Mouse (Mus musculus): ENCODE results near the gene Ndufc2. TPM values are rescaled to one million over a fixed set of nuclear protein-coding genes. Genes with fewer than 3 reads are reported as not detected.

Ndufc2 gene
- total RNA-seq, 2 experiments from 2014 or later: 206 to 221 TPM

DNA sequence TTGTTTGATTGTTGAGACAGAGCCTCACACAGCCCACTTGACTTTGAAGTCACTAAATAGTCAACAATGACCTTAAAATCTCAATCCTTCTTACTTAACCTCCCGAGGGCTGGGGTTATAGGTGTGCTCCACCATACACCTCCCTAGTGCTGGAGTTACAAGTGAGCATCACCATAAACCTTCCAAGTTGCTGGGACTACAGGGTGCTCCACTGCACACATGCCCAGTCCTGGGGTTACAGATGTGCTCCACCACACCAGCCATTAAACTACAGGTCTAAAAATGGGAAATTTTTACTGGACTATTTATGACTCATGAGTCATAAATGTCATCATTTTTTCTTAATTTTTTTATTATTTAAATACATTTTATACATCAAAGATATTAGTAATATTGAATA lies 33.9 kb upstream of the Ndufc2 start:
- no peak for TF ChIP-seq CTCF (conservative IDR thresholded peaks at IDR 0.05)
- H3K4me3 ChIP-seq: no peak overlapping the region
- no peak overlapping the region for H3K27ac ChIP-seq
- DNase-seq (ENCODE audit: low spot score in 2 of 2): no peak

DNA sequence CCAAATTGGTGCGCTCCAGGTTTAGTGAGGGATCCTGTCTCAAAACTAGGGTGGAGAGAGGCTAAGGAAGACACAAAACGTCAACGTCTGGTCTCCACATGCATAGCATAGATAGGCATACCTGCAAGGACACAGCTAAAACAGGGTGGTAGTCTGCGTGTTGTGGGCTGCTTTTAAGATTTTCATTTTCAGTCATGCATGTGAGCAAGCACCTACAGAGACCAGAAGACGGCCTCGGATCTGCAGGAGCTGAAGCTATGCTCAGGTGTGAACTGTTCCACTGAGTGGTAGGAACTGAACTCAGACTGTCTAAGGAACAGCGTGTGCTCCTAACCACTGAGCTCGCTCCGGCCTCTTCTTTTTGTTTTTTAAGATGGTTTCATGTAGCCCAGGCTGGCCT lies 24.7 kb upstream of the Ndufc2 start:
- Histone ChIP-seq H3K4me3 (no peak overlapping the region), H3K27ac (no peak overlapping the region)
- DNase-seq (ENCODE audit: low spot score in 2 of 2): no peak
- TF ChIP-seq CTCF (conservative IDR thresholded peaks at IDR 0.05): no peak

DNA sequence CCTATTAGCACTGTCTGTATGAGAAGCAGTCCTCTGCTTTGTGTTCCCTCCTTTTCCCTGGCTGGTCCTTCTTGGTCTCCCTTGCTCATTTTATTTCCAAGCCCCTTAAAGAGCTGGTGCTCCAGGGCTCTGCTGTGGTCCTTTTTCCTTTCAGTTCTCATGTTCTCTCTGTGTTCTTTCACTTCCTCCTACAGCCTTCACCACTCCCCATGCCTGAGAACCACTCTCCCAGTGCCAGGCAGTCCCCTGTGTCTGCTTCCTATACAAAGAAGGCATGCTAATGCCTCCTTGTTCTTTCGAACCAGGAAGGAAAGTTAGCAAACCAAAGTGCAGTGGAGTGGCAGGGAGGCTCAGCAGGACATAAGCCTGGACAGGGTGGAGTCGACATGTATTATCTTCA lies 23.9 kb upstream of the Ndufc2 start:
- no peak for DNase-seq (ENCODE audit: low spot score in 2 of 2)
- no peak overlapping the region for H3K4me3 ChIP-seq
- TF ChIP-seq CTCF (conservative IDR thresholded peaks at IDR 0.05): no peak

DNA sequence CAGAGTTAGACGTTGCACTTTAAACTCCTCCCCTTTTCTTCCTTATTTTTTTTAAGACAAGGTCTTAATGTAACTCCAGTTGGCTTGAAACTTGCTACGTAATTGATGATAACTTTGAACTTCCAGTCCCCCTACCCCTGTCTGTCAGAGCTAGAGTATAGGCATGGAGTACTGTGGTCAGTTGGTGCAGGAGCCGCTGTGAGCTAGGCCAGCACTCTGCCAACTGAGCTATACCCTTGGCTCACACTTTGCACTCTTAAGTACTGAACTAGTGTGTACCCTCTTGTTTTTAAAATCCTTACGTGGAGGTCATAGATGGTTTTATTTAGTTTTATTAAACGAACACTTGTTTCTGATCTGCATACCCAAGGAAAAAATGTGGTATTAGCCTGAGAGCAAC lies 20.5 kb upstream of the Ndufc2 start:
- Histone ChIP-seq H3K27ac (no peak overlapping the region), H3K4me3 (no peak overlapping the region)
- no peak for TF ChIP-seq CTCF (conservative IDR thresholded peaks at IDR 0.05)
- DNase-seq (ENCODE audit: low spot score in 2 of 2): no peak

More for the DNA sequence above, 23.9 kb upstream of the Ndufc2 start:
- H3K27ac ChIP-seq: no peak overlapping the region

DNA sequence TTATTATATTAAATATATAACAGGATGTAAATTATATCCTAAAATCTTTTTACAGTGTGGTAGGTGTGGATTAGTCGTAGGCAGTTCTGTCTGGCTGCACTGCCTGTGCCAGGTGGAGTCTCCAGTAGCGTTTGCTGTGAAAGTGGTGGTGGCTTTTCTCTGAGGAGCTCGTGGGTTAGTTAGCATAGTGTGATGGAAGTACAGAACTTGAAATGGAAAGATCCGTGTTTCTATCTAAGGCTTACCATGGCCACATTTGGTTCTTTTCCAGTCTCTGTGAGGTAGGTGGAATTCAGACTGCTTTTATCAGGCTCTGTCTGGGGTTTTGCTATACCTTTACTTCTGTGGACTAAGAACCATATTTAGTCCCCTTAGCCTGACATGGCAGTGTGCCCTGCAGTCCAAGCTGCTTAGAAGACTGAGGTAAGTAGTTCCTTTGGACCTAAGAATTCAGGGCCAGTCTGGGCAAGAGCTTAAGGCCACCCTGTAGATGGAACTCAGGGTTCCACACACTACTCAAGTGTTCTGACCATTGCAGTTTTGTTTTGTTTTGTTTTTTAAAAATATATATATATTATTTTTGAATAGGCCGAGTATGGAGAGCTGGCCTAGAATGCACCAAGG lies 19.2 kb upstream of the Ndufc2 start:
- no peak for TF ChIP-seq CTCF (conservative IDR thresholded peaks at IDR 0.05)
- Histone ChIP-seq H3K27ac (no peak overlapping the region), H3K4me3 (no peak overlapping the region)
- DNase-seq (ENCODE audit: low spot score in 2 of 2): no peak

GRCm38 (mm10) chr7:97382661-97383060 lies 17.1 kb upstream of the Ndufc2 start:
- no peak overlapping the region for H3K4me3 ChIP-seq
- H3K27ac ChIP-seq: no peak overlapping the region
- DNase-seq (ENCODE audit: low spot score in 2 of 2): no peak
- no peak for TF ChIP-seq CTCF (conservative IDR thresholded peaks at IDR 0.05)

GRCm38 (mm10) chr7:97383496-97384132 lies 16.2 kb upstream of the Ndufc2 start:
- no peak overlapping the region for H3K4me3 ChIP-seq
- no peak for TF ChIP-seq CTCF (conservative IDR thresholded peaks at IDR 0.05)
- no peak overlapping the region for H3K27ac ChIP-seq
- no peak for DNase-seq (ENCODE audit: low spot score in 2 of 2)

- Histone ChIP-seq H3K27ac (peak overlapping the region; percentile 66; the same call in 1 of the 2 replicates), H3K4me3 (no peak overlapping the region)
- DNase-seq (ENCODE audit: low spot score in 2 of 2): peak in 1 of 2 experiments; percentile 62
- TF ChIP-seq CTCF (conservative IDR thresholded peaks at IDR 0.05): no peak
These were observed 13.5 kb upstream of the Ndufc2 start for GRCm38 (mm10) chr7:97386106-97386805.

GRCm38 (mm10) chr7:97386806-97387370 lies 12.9 kb upstream of the Ndufc2 start:
- Histone ChIP-seq H3K27ac (peak overlapping the region; percentile 66), H3K4me3 (no peak overlapping the region)
- peak; percentile 80 to 92 for DNase-seq (ENCODE audit: low spot score in 2 of 2)
- peak; percentile 32; the same call in 1 of the 2 replicates for TF ChIP-seq CTCF (conservative IDR thresholded peaks at IDR 0.05)

DNA sequence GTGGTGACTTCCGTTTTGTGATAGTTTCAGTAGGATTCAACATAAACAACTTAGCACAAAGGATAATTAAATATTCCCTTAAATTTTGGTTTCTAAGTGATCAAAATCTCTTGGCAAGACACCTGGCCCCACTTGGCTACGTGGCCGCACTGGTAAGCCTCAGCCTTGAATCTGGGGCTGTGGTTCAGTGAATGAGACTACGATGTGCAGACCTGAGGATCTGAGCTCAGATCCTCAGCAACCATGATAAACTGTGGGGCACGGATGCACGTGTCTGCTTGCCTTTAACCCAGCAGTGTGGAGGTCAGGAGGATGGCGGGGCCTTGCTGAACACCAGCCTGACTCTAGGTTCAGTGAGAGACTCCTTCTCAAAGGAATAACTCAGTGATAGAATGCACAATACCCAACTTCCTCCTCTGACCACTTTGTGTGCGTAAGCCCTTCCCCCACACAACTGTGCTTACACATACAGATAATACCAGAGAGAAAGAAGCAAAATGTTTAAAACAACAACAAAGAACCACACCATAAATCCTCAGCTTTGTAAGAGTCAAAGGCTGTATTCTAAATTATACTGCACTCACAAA lies 12.1 kb upstream of the Ndufc2 start:
- H3K4me3 ChIP-seq: no peak overlapping the region
- TF ChIP-seq CTCF (conservative IDR thresholded peaks at IDR 0.05): no peak
- no peak for DNase-seq (ENCODE audit: low spot score in 2 of 2)
- peak overlapping the region; percentile 66 for H3K27ac ChIP-seq

GRCm38 (mm10) chr7:97388541-97388940 lies 11.3 kb upstream of the Ndufc2 start:
- no peak for DNase-seq (ENCODE audit: low spot score in 2 of 2)
- no peak overlapping the region for H3K4me3 ChIP-seq
- H3K27ac ChIP-seq: no peak overlapping the region
- no peak for TF ChIP-seq CTCF (conservative IDR thresholded peaks at IDR 0.05)

GRCm38 (mm10) chr7:97391293-97392078 lies 8.3 kb upstream of the Ndufc2 start:
- peak in 1 of 2 experiments; percentile 21 for DNase-seq (ENCODE audit: low spot score in 2 of 2)
- Histone ChIP-seq H3K4me3 (no peak overlapping the region), H3K27ac (peak overlapping the region; percentile 70)
- TF ChIP-seq CTCF (conservative IDR thresholded peaks at IDR 0.05): no peak

Data from layer of hippocampus, adult 2 months (tissue).